Mouse (Mus musculus): ENCODE results near the gene Snrpa.

GRCm38 (mm10) chr7:27159882-27160281 is 36.2 kb downstream of the Snrpa start:
- TF ChIP-seq CTCF (IDR thresholded peaks at IDR 0.05; ENCODE audit: borderline replicate concordance, extremely low read depth, insufficient read depth, insufficient read length) = peak; percentile 96
- TF ChIP-seq POLR2A (IDR thresholded peaks at IDR 0.05; ENCODE audit: borderline replicate concordance, extremely low read depth, insufficient read depth, insufficient read length, poor library complexity, severe bottlenecking) = no peak
